Mouse (Mus musculus) MEL (cell line): Measurements from ENCODE around the gene Clmp. TPM values are rescaled to one million over a fixed set of nuclear protein-coding genes. Genes with fewer than 3 reads are reported as not detected.

Experiments
- DNase-seq: peaks from one replicate; pipeline ENCODE4 v3.0.0; 2011; ENCODE audit warnings: low read depth, low spot score
- H3K27ac ChIP-seq: 2 replicates; pipeline ENCODE4 v1.5.1; 2012; ENCODE audit warnings: low read depth, mild to moderate bottlenecking, control low read depth, low read length, moderate library complexity; ENCODE audit not compliant: control insufficient read depth
- H3K27me3 ChIP-seq, 2 experiments: fragments of 150-350 bp in 1 of 2; sonication (generic) in 1 of 2; 2 replicates each; pipeline ENCODE4 v1.6.1; 2012; ENCODE audit warnings: low read length in 2 of 2, mild to moderate bottlenecking in 2 of 2, improper control_type of control experiment in 1 of 2, moderate library complexity in 1 of 2; ENCODE audit not compliant: insufficient read depth in 2 of 2, control insufficient read depth in 1 of 2
- H3K36me3 ChIP-seq, 2 experiments: 2 replicates each; pipeline ENCODE4 v1.6.1; 2012 to 2014; ENCODE audit warnings: low read length in 2 of 2, improper control_type of control experiment in 1 of 2, inconsistent platforms in 1 of 2, mild to moderate bottlenecking in 1 of 2; ENCODE audit not compliant: insufficient read depth in 2 of 2, control insufficient read depth in 1 of 2
- H3K4me1 ChIP-seq, 2 experiments: fragments of 150-350 bp in 1 of 2; sonication (generic) in 1 of 2; 2 replicates each; pipeline ENCODE4 v1.6.1; 2012; ENCODE audit warnings: low read length in 2 of 2, improper control_type of control experiment in 1 of 2, mild to moderate bottlenecking in 1 of 2; ENCODE audit not compliant: insufficient read depth in 2 of 2, control insufficient read depth in 1 of 2
- H3K4me3 ChIP-seq, 2 experiments: fragments of 150-350 bp in 1 of 2; sonication (generic) in 1 of 2; 2 replicates each; pipeline ENCODE4 v1.5.1; 2012; ENCODE audit warnings: low read depth in 2 of 2, low read length in 2 of 2, mild to moderate bottlenecking in 2 of 2, moderate library complexity in 2 of 2, control low read depth in 1 of 2, improper control_type of control experiment in 1 of 2; ENCODE audit not compliant: control insufficient read depth in 1 of 2, insufficient read depth in 1 of 2
- H3K79me2 ChIP-seq: 2 replicates; pipeline ENCODE4 v1.6.1; 2012; ENCODE audit warnings: mild to moderate bottlenecking, low read length, moderate library complexity; ENCODE audit not compliant: control insufficient read depth, poor library complexity, insufficient read depth
- H3K9ac ChIP-seq: 2 replicates; pipeline ENCODE4 v1.6.1; 2012; ENCODE audit warnings: low read depth, mild to moderate bottlenecking, control low read depth, low read length, moderate library complexity; ENCODE audit not compliant: control insufficient read depth, poor library complexity, severe bottlenecking
- H3K9me3 ChIP-seq: fragments of 150-350 bp; sonication (generic); replicated peaks from 2 replicates; pipeline ENCODE4 v1.6.1; 2012; ENCODE audit warnings: mild to moderate bottlenecking, low read length, improper control_type of control experiment, moderate library complexity; ENCODE audit not compliant: insufficient read depth
- ELF1 ChIP-seq: IDR thresholded peaks from 2 replicates; pipeline ENCODE4 v1.6.1; 2014; ENCODE audit warnings: low read depth, mild to moderate bottlenecking, inconsistent platforms, low read length, improper control_type of control experiment, moderate library complexity
- EP300 ChIP-seq, 2 experiments: IDR thresholded peaks; 2 replicates each; pipeline ENCODE4 v1.6.1; 2011; ENCODE audit warnings: improper control_type of control experiment in 2 of 2, low read length in 2 of 2, low read depth in 1 of 2, mild to moderate bottlenecking in 1 of 2
- ETS1 ChIP-seq: IDR thresholded peaks from 2 replicates; pipeline ENCODE4 v1.6.1; 2012; ENCODE audit warnings: low read depth, mild to moderate bottlenecking, inconsistent platforms, low read length, improper control_type of control experiment, moderate library complexity
- GABPA ChIP-seq: IDR thresholded peaks from 2 replicates; pipeline ENCODE4 v1.6.1; 2012; ENCODE audit warnings: low read depth, mild to moderate bottlenecking, inconsistent platforms, low read length, improper control_type of control experiment, moderate library complexity
- GATA1 ChIP-seq: IDR thresholded peaks from 2 replicates; pipeline ENCODE4 v1.6.1; 2011; ENCODE audit warnings: low read depth, low read length, improper control_type of control experiment
- HCFC1 ChIP-seq: IDR thresholded peaks from 2 replicates; pipeline ENCODE4 v1.6.1; 2012; ENCODE audit warnings: low read depth, mild to moderate bottlenecking, inconsistent platforms, low read length, improper control_type of control experiment, moderate library complexity
- MAX ChIP-seq: IDR thresholded peaks from 2 replicates; pipeline ENCODE4 v1.6.1; 2011; ENCODE audit warnings: low read length, improper control_type of control experiment
- MEF2A ChIP-seq: IDR thresholded peaks from 2 replicates; pipeline ENCODE4 v1.6.1; 2014; ENCODE audit warnings: low read depth, mild to moderate bottlenecking, inconsistent platforms, low read length, improper control_type of control experiment; ENCODE audit not compliant: poor library complexity, insufficient replicate concordance, severe bottlenecking; ENCODE audit errors: extremely low read depth
- MYC ChIP-seq: IDR thresholded peaks from 2 replicates; pipeline ENCODE4 v1.6.1; 2011; ENCODE audit warnings: low read depth, mild to moderate bottlenecking, low read length, improper control_type of control experiment, moderate library complexity
- NELFE ChIP-seq: IDR thresholded peaks from 2 replicates; pipeline ENCODE4 v1.6.1; 2011; ENCODE audit warnings: low read depth, low read length, improper control_type of control experiment
- NRF1 ChIP-seq: IDR thresholded peaks from 2 replicates; pipeline ENCODE4 v1.6.1; 2014; ENCODE audit warnings: low read depth, mild to moderate bottlenecking, inconsistent platforms, low read length, improper control_type of control experiment, moderate library complexity; ENCODE audit not compliant: poor library complexity, insufficient read depth, severe bottlenecking
- POLR2A ChIP-seq, 2 experiments: IDR thresholded peaks; 2 replicates each; pipeline ENCODE4 v1.6.1; 2011 to 2012; ENCODE audit warnings: low read length in 2 of 2, mild to moderate bottlenecking in 2 of 2, control low read depth in 1 of 2, improper control_type of control experiment in 1 of 2, low read depth in 1 of 2, moderate library complexity in 1 of 2; ENCODE audit not compliant: control insufficient read depth in 1 of 2, insufficient read depth in 1 of 2, poor library complexity in 1 of 2
- POLR2AphosphoS2 ChIP-seq: IDR thresholded peaks from 2 replicates; pipeline ENCODE4 v1.6.1; 2011; ENCODE audit warnings: low read length, improper control_type of control experiment
- SIN3A ChIP-seq: IDR thresholded peaks from 2 replicates; pipeline ENCODE4 v1.6.1; 2012; ENCODE audit warnings: low read length, improper control_type of control experiment, inconsistent platforms
- SMC3 ChIP-seq: IDR thresholded peaks from 2 replicates; pipeline ENCODE4 v1.6.1; 2011; ENCODE audit warnings: low read depth, low read length, improper control_type of control experiment
- TBP ChIP-seq: IDR thresholded peaks from 2 replicates; pipeline ENCODE4 v1.8.0; 2011; ENCODE audit warnings: low read depth, low read length, improper control_type of control experiment
- UBTF ChIP-seq: IDR thresholded peaks from 2 replicates; pipeline ENCODE4 v1.6.1; 2012; ENCODE audit warnings: low read depth, mild to moderate bottlenecking, inconsistent platforms, low read length, improper control_type of control experiment, moderate library complexity, borderline replicate concordance; ENCODE audit not compliant: insufficient read depth
- USF2 ChIP-seq, 2 experiments: IDR thresholded peaks; 2 replicates each; pipeline ENCODE4 v1.6.1; 2011 to 2012; ENCODE audit warnings: improper control_type of control experiment in 2 of 2, low read length in 2 of 2, borderline replicate concordance in 1 of 2, inconsistent platforms in 1 of 2, low read depth in 1 of 2, mild to moderate bottlenecking in 1 of 2; ENCODE audit not compliant: insufficient read depth in 1 of 2
- ZC3H11A ChIP-seq: IDR thresholded peaks from 2 replicates; pipeline ENCODE4 v1.6.1; 2012; ENCODE audit warnings: low read depth, mild to moderate bottlenecking, inconsistent platforms, low read length, improper control_type of control experiment
- ZMIZ1 ChIP-seq: IDR thresholded peaks from 2 replicates; pipeline ENCODE4 v1.6.1; 2012; ENCODE audit warnings: low read depth, mild to moderate bottlenecking, inconsistent platforms, low read length, improper control_type of control experiment, moderate library complexity
- ZNF384 ChIP-seq: IDR thresholded peaks from 2 replicates; pipeline ENCODE4 v1.6.1; 2012; ENCODE audit warnings: low read depth, mild to moderate bottlenecking, inconsistent platforms, low read length, improper control_type of control experiment
- polyA plus RNA-seq, 2 experiments: library from polyadenylated mRNA; stranded (reverse) in 1 of 2; unstranded in 1 of 2; fragments of >175 nt in 1 of 2; fragments of >200 nt in 1 of 2; gene quantifications; 2 replicates each; pipeline versions ENCODE4 v1.2.1 to v1.2.4; 2012; ENCODE audit warnings: low replicate concordance in 2 of 2, low read depth in 1 of 2; ENCODE audit not compliant: insufficient read length in 2 of 2, insufficient read depth in 1 of 2, missing spikeins in 1 of 2
- total RNA-seq: library from RNA; depleted of rRNA; stranded (reverse); fragments of 300-350 nt; gene quantifications from 2 replicates; pipeline ENCODE4 v1.2.3, GENCODE M21; 2012

The Clmp gene
- total and polyA plus RNA-seq, 3 experiments = not detected

GRCm38 (mm10) chr9:40791864-40792633, 106.3 kb downstream of the Clmp start:
- H3K9me3 ChIP-seq = no peaks in the 10 kb centered on the region
- no peak for TF ChIP-seq USF2 (IDR thresholded peaks at IDR 0.05; ENCODE audit: borderline replicate concordance in 1 of 2, insufficient read depth in 1 of 2, low read depth in 1 of 2, low read length in 2 of 2)
- no peak for TF ChIP-seq NRF1
- no peak for TF ChIP-seq NELFE
- no peak for TF ChIP-seq MAX
- no peak for TF ChIP-seq TBP
- TF ChIP-seq, all 39 proteins: peak for 0
- no peak overlapping the region for H3K27ac ChIP-seq
- no peak for DNase-seq
- H3K4me1 ChIP-seq = no peaks in the 10 kb centered on the region
- H3K27me3 ChIP-seq = no peaks in the 10 kb centered on the region; a peak in 3 of 4 replicates
- H3K79me2 ChIP-seq = no peaks in the 10 kb centered on the region
- H3K4me3 ChIP-seq = no peak overlapping the region
- H3K9ac ChIP-seq = no peak overlapping the region
- no peaks in the 10 kb centered on the region for H3K36me3 ChIP-seq

GRCm38 (mm10) chr9:40793581-40793980, 107.8 kb downstream of the Clmp start:
- no peaks in the 10 kb centered on the region; a peak in 3 of 4 replicates for H3K27me3 ChIP-seq
- no peak overlapping the region for H3K27ac ChIP-seq
- peaks cover 0 to 8% of the 10 kb centered on the region in 2 experiments; a peak in 2 of 4 replicates for H3K4me1 ChIP-seq
- TF ChIP-seq NRF1 (no peak), GATA1 (no peak), POLR2AphosphoS2 (no peak), GABPA (no peak), UBTF (no peak), EP300 (IDR thresholded peaks at IDR 0.05; ENCODE audit: low read depth in 1 of 2, low read length in 2 of 2) (no peak), ZNF384 (no peak), MYC (no peak), SIN3A (no peak), ZC3H11A (no peak), HCFC1 (no peak), SMC3 (no peak), ELF1 (no peak), ZMIZ1 (no peak), NELFE (no peak), ETS1 (no peak), MEF2A (no peak), POLR2A (IDR thresholded peaks at IDR 0.05; ENCODE audit: control insufficient read depth in 1 of 2, insufficient read depth in 1 of 2, low read depth in 1 of 2, low read length in 2 of 2, poor library complexity in 1 of 2) (no peak)
- no peak overlapping the region for H3K4me3 ChIP-seq
- DNase-seq = no peak
- H3K9me3 ChIP-seq = no peaks in the 10 kb centered on the region
- H3K79me2 ChIP-seq = no peaks in the 10 kb centered on the region
- H3K9ac ChIP-seq = no peak overlapping the region
- peaks cover 0 to 8% of the 10 kb centered on the region in 2 experiments; a peak in 2 of 4 replicates for H3K36me3 ChIP-seq
